Mouse (Mus musculus) hindbrain, embryonic 11.5 days (tissue): ENCODE measurements around the gene Acap1. TPM values are rescaled to one million over a fixed set of nuclear protein-coding genes. Genes with fewer than 3 reads are reported as not detected.

ENCODE experiments used
- ATAC-seq: fragments of 200-750 bp; cut with Nextera tagmentation; 2 replicates; pipeline ENCODE4 v1.8.0; 2017; ENCODE audit warnings: mild to moderate bottlenecking, moderate TSS enrichment, moderate library complexity; ENCODE audit not compliant: low FRiP score
- DNase-seq: peaks from one replicate; pipeline ENCODE4 v3.0.0-alpha.2; 2015; ENCODE audit warnings: low spot score
- H3K27ac ChIP-seq: fragments of 300-500 bp; sonication (generic); 2 replicates; pipeline ENCODE4 v1.5.1; 2014; ENCODE audit warnings: mild to moderate bottlenecking, low read depth, low read length
- H3K27me3 ChIP-seq: fragments of 300-500 bp; sonication (generic); 2 replicates; pipeline ENCODE4 v1.6.1; 2014; ENCODE audit warnings: mild to moderate bottlenecking, low read length, moderate library complexity, mixed read lengths; ENCODE audit not compliant: control insufficient read depth, insufficient read depth
- H3K36me3 ChIP-seq: fragments of 300-500 bp; sonication (generic); 2 replicates; pipeline ENCODE4 v1.6.1; 2014; ENCODE audit warnings: mild to moderate bottlenecking, low read length, moderate library complexity, mixed read lengths; ENCODE audit not compliant: control insufficient read depth, insufficient read depth
- H3K4me1 ChIP-seq: fragments of 300-500 bp; sonication (generic); replicated peaks from 2 replicates; pipeline ENCODE4 v1.6.1; 2014; ENCODE audit warnings: low read length, mixed read lengths; ENCODE audit not compliant: control insufficient read depth, insufficient read depth
- H3K4me2 ChIP-seq: fragments of 300-500 bp; sonication (generic); replicated peaks from 2 replicates; pipeline ENCODE4 v1.6.1; 2014; ENCODE audit warnings: mild to moderate bottlenecking, low read depth, low read length
- H3K4me3 ChIP-seq: fragments of 300-500 bp; sonication (generic); 2 replicates; pipeline ENCODE4 v1.5.1; 2014; ENCODE audit warnings: low read depth, low read length
- H3K9ac ChIP-seq: fragments of 300-500 bp; sonication (generic); 2 replicates; pipeline ENCODE4 v1.6.1; 2014; ENCODE audit warnings: low read depth, low read length
- H3K9me3 ChIP-seq: fragments of 300-500 bp; sonication (generic); 2 replicates; pipeline ENCODE4 v1.6.1; 2016; ENCODE audit warnings: low read length; ENCODE audit not compliant: control insufficient read depth
- WGBS: fragments of 180-500 bp; shearing (Covaris S2); extraction: QIAGEN DNeasy Blood & Tissue Kit; methylation state at CpG from one replicate; pipeline ENCODE4 v1.1.7; 2014; 5-methylcytosine and 5-hydroxymethylcytosine counted together
- polyA plus RNA-seq: library from polyadenylated mRNA; unstranded; fragments of >200 nt; fragmentation: Nextera tagmentation; extraction: Ambion mirVana; gene quantifications from 2 replicates; pipeline ENCODE4 v1.2.1, GENCODE M21; 2014

Acap1 gene
- polyA plus RNA-seq, 1 experiment from 2014 or later, result 0.45 TPM

DNA sequence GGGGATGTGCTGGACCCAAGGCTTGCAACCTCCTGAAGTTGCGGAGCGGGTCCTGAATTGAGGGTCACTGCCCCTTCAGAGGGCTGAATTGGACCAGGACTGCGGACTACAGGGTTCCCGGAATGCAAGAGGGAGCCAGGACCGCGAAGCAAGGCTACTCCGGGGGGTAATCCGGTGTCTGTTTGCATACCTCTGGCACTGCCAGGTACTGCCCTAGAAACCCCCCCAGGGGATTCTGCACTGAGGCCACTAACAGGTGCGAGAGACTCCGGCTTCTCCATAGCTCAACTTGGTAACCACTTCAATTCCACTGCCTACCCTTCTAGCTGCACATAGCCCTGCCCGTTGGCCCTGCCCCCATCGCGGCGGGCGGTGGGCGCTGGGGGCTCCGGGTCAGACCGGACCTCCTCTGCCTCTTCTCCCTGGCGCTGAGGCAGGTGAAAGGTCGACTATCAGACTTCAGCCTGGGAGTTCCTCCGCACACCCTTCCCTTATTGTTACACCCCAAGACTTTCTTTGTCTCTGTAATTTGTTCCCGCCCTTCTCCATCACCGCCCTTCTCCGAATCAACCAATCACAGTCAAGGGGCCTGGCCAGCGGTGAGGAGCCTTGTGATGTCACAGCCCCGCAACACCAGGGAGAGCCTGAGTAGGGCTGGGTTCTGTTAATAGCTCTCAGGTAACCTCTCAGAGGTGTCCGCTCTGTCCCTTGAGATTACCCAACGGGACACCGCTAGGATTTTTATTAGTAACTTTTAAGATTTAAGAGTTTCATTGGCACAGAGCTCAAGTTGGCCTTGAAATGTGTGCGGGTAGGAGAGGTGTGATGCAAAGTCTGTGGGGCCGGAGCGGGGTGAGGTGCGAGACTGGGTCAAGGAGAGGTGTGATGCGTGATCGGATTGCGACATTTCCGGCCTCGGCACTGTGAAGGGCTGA is 5.4 kb upstream of the Acap1 start, which contains the start of the genes 2810408A11Rik and Neurl4:
TSS of gene 2810408A11Rik (minus strand) at position 517 of the 935 bp plus-strand sequence.
TSS of gene Neurl4 (plus strand) at position 602 of the 935 bp plus-strand sequence.
- WGBS, result under 1% methylated on average over 38 of the region's 38 CpGs
- ATAC-seq, result peak; percentile 92
- Histone ChIP-seq H3K9ac (peak within 1 kb of the TSS; percentile 96), H3K9me3 (no peaks in the 10 kb centered on the region), H3K27me3 (no peaks in the 10 kb centered on the region), H3K36me3 (peaks cover 6% of the 10 kb centered on the region), H3K4me3 (peak within 1 kb of the TSS; percentile 92), H3K27ac (peak within 1 kb of the TSS; percentile 96), H3K4me1 (peaks cover 14% of the 10 kb centered on the region), H3K4me2 (peak within 1 kb of the TSS; percentile 97)
- peak; percentile 92 for DNase-seq

DNA sequence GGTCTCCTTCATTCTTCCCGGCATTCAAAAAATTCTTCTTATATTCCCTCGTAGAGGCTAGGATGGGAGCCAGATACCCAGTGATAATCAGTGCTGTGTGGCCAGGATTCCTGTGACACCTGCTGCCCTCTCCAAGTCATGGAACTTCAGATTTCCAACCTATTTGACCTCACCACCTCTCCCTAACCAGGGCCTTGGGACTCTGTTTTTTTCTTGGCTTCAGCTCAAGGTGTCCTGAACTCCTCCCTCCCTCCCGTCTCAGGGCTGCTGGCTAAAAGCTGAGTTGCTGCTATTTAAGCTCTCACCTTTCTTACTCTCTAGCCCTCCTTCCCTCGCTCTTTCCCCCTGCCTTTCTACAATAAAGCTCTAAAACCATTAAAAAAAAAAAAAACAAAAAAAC is 4.5 kb upstream of the Acap1 start:
- Histone ChIP-seq H3K9me3 (no peaks in the 10 kb centered on the region), H3K4me3 (peak overlapping the region; percentile 92), H3K27me3 (no peaks in the 10 kb centered on the region), H3K9ac (peak overlapping the region; percentile 96), H3K36me3 (0 out of 2 replicates have a peak, but pooled peaks cover 4% of the 10 kb centered on the region), H3K4me2 (peak overlapping the region; percentile 97), H3K27ac (no peak overlapping the region), H3K4me1 (peaks cover 14% of the 10 kb centered on the region)
- WGBS, result 30% methylated on average over 4 of the region's 4 CpGs
- DNase-seq (peak; percentile 39), ATAC-seq (no peak)

DNA sequence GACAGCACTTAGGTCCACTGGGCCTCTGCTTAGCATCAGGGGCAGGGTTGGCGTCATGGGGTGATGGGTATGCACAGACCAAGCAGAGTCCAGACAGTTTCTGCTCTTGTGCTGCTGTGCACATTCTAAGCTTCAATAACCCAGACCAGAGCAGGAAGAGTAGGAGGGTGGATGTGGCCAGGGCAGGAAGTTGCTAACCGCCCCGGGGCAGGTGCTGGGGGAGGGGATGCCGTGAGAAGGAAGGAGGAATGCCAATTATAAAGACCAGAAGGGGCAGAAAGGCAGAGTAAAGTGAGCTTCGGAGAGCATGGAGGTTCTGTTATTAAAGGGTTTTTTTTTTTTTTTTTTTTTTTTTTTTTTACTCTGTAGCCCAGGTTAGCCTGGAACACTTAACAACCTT is 668 bp downstream of the Acap1 start:
- Histone ChIP-seq H3K36me3 (no peaks in the 10 kb centered on the region), H3K9ac (no peak overlapping the region), H3K4me3 (no peak overlapping the region), H3K4me1 (peaks cover 6% of the 10 kb centered on the region), H3K4me2 (no peak overlapping the region), H3K27me3 (no peaks in the 10 kb centered on the region), H3K27ac (no peak overlapping the region), H3K9me3 (no peaks in the 10 kb centered on the region)
- no peak for DNase-seq
- WGBS, result 85% methylated on average over 5 of the region's 5 CpGs
- no peak for ATAC-seq

DNA sequence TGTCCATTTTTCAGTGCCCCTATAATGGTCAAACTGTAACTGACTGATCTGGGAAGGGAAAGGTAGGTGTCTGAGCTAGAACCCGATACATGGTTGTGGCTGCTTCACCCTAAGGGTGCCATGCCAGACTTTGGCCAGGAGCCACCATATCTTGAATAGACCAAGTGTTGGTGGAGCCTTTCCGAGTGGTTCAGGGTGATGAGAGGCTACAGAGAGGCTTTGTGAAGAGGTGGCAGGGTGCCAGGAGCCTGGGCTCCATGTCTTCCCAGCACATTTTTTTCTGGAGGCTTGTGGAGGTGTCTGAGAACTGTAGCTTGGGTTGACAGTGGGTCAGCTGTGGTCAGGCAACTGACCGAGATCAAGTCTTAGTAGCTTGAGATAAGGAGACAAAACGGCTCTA is 3.9 kb downstream of the Acap1 start:
- Histone ChIP-seq H3K4me2 (no peak overlapping the region), H3K4me3 (no peak overlapping the region), H3K27ac (no peak overlapping the region), H3K9me3 (no peaks in the 10 kb centered on the region), H3K4me1 (no peaks in the 10 kb centered on the region), H3K36me3 (no peaks in the 10 kb centered on the region), H3K27me3 (no peaks in the 10 kb centered on the region), H3K9ac (no peak overlapping the region)
- WGBS, result 80% methylated on average over 4 of the region's 4 CpGs
- DNase-seq, result no peak
- ATAC-seq, result no peak

DNA sequence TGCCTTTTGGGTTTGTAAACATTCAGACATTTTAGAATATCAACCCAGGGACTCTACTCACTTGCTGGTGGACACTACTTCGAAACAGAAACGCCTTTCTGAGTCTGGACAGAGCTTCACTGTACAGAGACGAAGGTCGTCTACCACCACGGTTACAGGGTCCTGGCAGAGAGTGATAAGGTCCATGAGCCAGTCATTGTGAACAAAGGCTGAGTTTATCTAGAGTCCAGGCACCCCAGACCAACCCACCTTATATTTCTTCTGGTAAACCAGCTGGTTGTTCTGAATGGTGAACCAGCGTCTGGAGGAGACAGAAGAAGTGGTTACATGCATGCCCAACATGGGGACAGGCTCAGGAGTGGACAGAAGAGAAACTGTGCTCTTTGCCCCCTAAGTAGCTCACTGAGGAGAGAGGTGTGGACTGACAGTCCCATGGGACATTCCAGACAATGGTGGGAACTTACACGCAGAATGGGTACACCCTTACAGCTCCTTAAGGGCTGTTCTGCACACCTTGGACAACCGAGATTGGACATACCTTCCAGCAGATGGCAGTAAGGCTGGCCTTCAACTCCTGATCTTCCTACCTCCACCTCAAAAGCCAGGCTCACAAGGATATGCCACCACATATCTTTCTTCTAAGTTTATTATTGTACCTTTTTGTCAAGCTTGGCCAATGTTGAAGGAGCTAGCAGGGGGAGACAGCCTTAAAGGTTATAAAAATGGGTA is 8.3 kb downstream of the Acap1 start:
- 76% methylated on average over 8 of the region's 8 CpGs for WGBS
- no peaks in the 10 kb centered on the region for H3K4me1 ChIP-seq
- ATAC-seq, result no peak
- H3K9ac ChIP-seq, result no peak overlapping the region
- H3K9me3 ChIP-seq, result no peaks in the 10 kb centered on the region
- DNase-seq, result no peak
- no peaks in the 10 kb centered on the region for H3K27me3 ChIP-seq
- H3K27ac ChIP-seq, result no peak overlapping the region
- no peak overlapping the region for H3K4me2 ChIP-seq
- no peaks in the 10 kb centered on the region for H3K36me3 ChIP-seq
- no peak overlapping the region for H3K4me3 ChIP-seq

DNA sequence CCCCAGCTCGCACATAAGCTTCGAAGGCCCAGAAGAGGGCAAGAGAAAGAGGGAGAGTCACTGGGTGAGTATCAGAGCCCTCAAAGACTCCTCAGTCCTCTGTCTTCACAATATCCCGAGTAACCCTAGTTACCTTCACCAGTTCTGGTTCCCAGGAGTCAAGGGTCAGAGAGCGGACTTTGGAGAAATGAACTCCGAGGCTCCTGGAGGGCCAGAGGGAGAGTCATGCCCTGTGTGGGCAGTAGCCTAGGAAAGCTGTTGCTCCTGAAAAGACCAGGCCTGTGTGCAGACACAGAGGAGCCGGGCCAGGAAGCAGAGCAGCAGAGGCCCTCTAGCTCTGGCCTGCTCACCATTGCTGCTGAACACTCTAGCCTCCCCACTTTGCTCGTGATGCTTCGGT is 10.7 kb downstream of the Acap1 start:
- Histone ChIP-seq H3K9ac (no peak overlapping the region), H3K36me3 (no peaks in the 10 kb centered on the region), H3K27me3 (no peaks in the 10 kb centered on the region), H3K9me3 (no peaks in the 10 kb centered on the region), H3K4me1 (no peaks in the 10 kb centered on the region; the same call in none of the 2 replicates), H3K4me2 (no peak overlapping the region), H3K4me3 (no peak overlapping the region), H3K27ac (no peak overlapping the region)
- DNase-seq (no peak), ATAC-seq (no peak)
- WGBS, result 80% methylated on average over 8 of the region's 8 CpGs

DNA sequence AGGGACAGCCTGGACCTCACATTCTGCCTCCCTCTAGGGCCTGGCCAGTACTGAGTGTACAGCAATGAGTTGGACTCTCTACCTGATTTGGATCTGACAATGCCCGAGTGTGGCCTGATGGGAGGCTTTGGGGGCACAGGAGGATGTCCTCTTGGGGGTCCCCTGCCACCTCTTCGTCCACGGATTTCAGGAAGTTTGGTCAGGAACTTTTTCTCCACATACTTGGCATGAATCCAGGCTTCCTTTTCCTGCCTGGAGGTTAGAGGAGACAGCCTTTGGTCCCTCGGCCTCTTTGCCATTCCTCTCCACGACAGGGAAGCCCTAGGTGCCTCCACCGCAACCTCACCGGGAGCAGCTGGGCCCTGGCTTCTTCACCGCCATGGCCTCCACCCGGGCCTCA is 11.1 kb downstream of the Acap1 start:
- DNase-seq (no peak), ATAC-seq (no peak)
- Histone ChIP-seq H3K9ac (no peak overlapping the region), H3K27me3 (no peaks in the 10 kb centered on the region), H3K27ac (no peak overlapping the region), H3K4me2 (no peak overlapping the region), H3K4me1 (no peaks in the 10 kb centered on the region; the same call in none of the 2 replicates), H3K4me3 (no peak overlapping the region), H3K36me3 (no peaks in the 10 kb centered on the region), H3K9me3 (no peaks in the 10 kb centered on the region)
- 88% methylated on average over 9 of the region's 9 CpGs for WGBS

DNA sequence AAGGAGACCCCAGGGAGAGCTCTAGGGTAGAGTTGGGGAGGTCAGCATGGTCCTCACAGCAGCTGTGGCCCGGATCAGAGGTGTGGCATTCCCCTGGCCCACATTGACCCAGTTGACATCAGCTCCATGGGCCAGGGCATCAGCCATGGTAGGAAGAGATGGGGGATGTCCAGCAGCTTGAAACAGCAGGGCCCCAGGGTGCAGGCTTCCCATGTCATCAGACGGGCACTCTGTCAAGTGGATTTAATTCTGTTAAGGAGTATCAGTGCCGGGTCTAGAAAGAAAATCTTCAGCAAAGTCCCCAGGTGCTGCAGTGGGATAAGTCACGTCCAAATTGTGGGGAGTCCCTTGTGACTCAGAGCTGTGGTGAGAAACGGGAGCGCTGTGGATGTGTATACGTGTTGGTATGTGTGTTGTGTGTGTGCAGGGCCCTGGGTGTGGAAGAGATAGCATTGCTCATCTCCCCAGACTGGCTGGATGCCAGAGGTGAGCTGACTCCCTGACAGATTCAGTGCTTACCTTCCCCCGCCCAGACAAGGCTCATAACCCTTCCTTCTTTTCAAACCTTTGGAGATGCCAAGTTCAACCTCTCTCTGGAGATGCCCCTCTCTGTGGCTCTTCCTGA is 11.7 kb downstream of the Acap1 start:
- 89% methylated on average over 8 of the region's 8 CpGs for WGBS
- Histone ChIP-seq H3K4me2 (no peak overlapping the region), H3K4me3 (no peak overlapping the region), H3K9me3 (no peaks in the 10 kb centered on the region), H3K9ac (no peak overlapping the region), H3K36me3 (no peaks in the 10 kb centered on the region), H3K4me1 (no peaks in the 10 kb centered on the region; the same call in none of the 2 replicates), H3K27me3 (no peaks in the 10 kb centered on the region), H3K27ac (no peak overlapping the region)
- no peak for DNase-seq
- no peak for ATAC-seq
